Mouse (Mus musculus) central nervous system, embryonic 14 days (tissue): ENCODE measurements around the gene Fank1. TPM values are rescaled to one million over a fixed set of nuclear protein-coding genes. Genes with fewer than 3 reads are reported as not detected.

Experiments used
- polyA plus RNA-seq: library from polyadenylated mRNA; depleted of rRNA; stranded (reverse); fragments of >200 nt; gene quantifications from 2 replicates; pipeline ENCODE4 v1.2.3, GENCODE M21; 2012; rRNA removed

Gene Fank1
- 3.8 and 4.2 TPM in 2 replicates for polyA plus RNA-seq

DNA sequence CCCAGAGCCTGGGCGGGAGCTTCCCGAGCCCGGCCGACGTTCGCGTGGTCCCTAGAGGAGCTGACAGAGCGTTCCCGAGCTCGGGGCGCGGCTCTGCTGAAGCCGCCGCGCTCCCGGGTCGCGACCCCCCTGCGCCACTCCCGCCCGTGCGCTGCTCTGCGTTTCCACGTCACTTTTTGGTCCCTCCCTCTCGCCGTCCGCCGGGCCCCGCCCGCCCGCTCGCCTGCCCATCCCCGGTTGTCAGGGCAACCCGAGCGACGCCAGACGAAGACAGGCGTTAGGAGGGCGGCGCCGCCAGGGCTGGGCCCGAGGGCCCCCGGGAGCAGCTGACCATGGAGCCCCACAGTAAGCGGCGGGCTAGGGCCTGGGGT, at the start of gene Fank1:
TSS of gene Fank1 (plus strand) at position 236 of the 371 bp plus-strand sequence.

DNA sequence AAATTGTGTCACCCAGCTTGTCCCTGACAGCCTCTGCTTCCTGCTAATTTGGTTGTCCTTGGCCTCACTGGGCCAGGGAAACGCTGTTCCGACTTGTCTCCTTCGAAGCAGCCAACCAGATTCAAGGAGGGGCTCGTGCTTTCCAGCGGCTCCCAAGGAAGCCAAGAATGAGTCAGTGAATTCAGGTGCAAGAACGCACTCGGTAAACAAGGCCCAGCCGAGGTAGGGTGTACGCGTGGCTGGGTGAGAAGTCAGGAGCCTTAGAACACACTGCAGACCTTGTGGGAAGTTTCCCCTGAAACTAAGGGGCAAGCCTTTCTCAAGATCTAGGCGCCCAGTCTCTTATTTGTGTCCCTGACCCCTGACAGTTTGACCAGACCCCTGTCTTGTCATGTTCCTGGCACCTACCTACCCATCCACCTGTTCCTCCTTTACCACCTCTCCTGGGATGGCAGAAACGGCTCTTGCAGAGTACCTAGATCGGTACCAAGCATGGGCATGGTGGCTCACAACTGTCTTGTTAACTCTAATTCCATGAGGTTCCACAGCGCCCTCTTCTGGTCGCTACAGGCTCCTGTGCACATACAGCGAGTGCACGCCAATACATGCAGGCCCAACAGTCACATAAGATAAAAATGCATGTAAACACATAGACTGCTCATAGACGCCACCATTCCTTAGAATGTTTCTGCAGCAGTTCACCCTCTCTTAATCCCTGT, 6.2 kb downstream of the Fank1 start, which contains the start of gene Dhx32:
TSS of gene Dhx32 (minus strand) at position 10 of the 719 bp plus-strand sequence.

Other genes starting within 250 kb of the Fank1 start
- 0.15 TPM in 1 of 2 replicates, not detected in the other for gene Tex36, start 174.7 kb upstream of the Fank1 start, polyA plus RNA-seq
- 27.9 and 29.0 TPM in 2 replicates for gene Edrf1, start 139.3 kb upstream of the Fank1 start, polyA plus RNA-seq
- 0.03 and 0.04 TPM in 2 replicates for gene Mmp21, start 96.8 kb upstream of the Fank1 start, polyA plus RNA-seq
- 94.4 and 101 TPM in 2 replicates for gene Bccip, start 67.5 kb upstream of the Fank1 start, polyA plus RNA-seq
- gene Uros, start 66.8 kb upstream of the Fank1 start, polyA plus RNA-seq, result 35.3 and 39.6 TPM in 2 replicates
- 29.6 and 38.6 TPM in 2 replicates for gene Dhx32, start 5.9 kb downstream of the Fank1 start, polyA plus RNA-seq